Mouse (Mus musculus): Measurements from ENCODE around the gene Psip1.
"Not testable (repeated sequence)": the region's sequence is repeated elsewhere in the genome, so short reads cannot be mapped to it uniquely, and the experiment has no call there.

- not testable (repeated sequence) for TF ChIP-seq CTCF (IDR thresholded peaks at IDR 0.05; ENCODE audit: extremely low read depth, insufficient read depth, insufficient read length, insufficient replicate concordance); POLR2A (IDR thresholded peaks at IDR 0.05; ENCODE audit: low read depth, low read length)
Measured at GRCm38 (mm10) chr4:83530060-83530459, 43.8 kb upstream of the Psip1 start.

Measured in spleen, adult 2 months (tissue).